Mouse (Mus musculus) midbrain, embryonic 16.5 days (tissue): ENCODE measurements at regions not wholly inside any gene's neighbourhood (a gene's known extent, or its start where the extent isn't known, plus 50 kb on each side); places are given as distances from the start of the nearest gene placed in this dataset.

Experiments used
- ATAC-seq: fragments of 200-750 bp; cut with Nextera tagmentation; 2 replicates; pipeline ENCODE4 v1.8.0; 2017; ENCODE audit warnings: moderate TSS enrichment
- H3K27ac ChIP-seq: fragments of 300-500 bp; sonication (generic); 2 replicates; pipeline ENCODE4 v1.5.1; 2014; ENCODE audit warnings: mild to moderate bottlenecking, low read length, mixed read lengths
- H3K27me3 ChIP-seq: fragments of 300-500 bp; sonication (generic); 2 replicates; pipeline ENCODE4 v1.6.1; 2014; ENCODE audit warnings: low read depth, low read length, mixed read lengths; ENCODE audit not compliant: control insufficient read depth, insufficient read depth
- H3K36me3 ChIP-seq: fragments of 300-500 bp; sonication (generic); 2 replicates; pipeline ENCODE4 v1.6.1; 2014; ENCODE audit warnings: mild to moderate bottlenecking, low read length, moderate library complexity, mixed read lengths; ENCODE audit not compliant: control insufficient read depth, insufficient read depth
- H3K4me1 ChIP-seq: fragments of 300-500 bp; sonication (generic); 2 replicates; pipeline ENCODE4 v1.6.1; 2014; ENCODE audit warnings: mild to moderate bottlenecking, low read length, mixed read lengths; ENCODE audit not compliant: control insufficient read depth, insufficient read depth
- H3K4me2 ChIP-seq: fragments of 300-500 bp; sonication (generic); 2 replicates; pipeline ENCODE4 v1.6.1; 2014; ENCODE audit warnings: mild to moderate bottlenecking, low read length, mixed read lengths
- H3K4me3 ChIP-seq: fragments of 300-500 bp; sonication (generic); 2 replicates; pipeline ENCODE4 v1.5.1; 2014; ENCODE audit warnings: low read depth, mild to moderate bottlenecking, low read length, moderate library complexity, mixed read lengths
- H3K9ac ChIP-seq: fragments of 300-500 bp; sonication (generic); 2 replicates; pipeline ENCODE4 v1.6.1; 2014; ENCODE audit warnings: low read depth, low read length, mixed read lengths
- H3K9me3 ChIP-seq: fragments of 300-500 bp; sonication (generic); replicated peaks from 2 replicates; pipeline ENCODE4 v1.6.1; 2014; ENCODE audit warnings: mild to moderate bottlenecking, low read length, mixed read lengths; ENCODE audit not compliant: control insufficient read depth, poor library complexity, severe bottlenecking
- WGBS: fragments of 180-500 bp; shearing (Covaris S2); extraction: QIAGEN DNeasy Blood & Tissue Kit; methylation state at CpG from one replicate; pipeline ENCODE4 v1.1.7; 2014; 5-methylcytosine and 5-hydroxymethylcytosine counted together

- ATAC-seq, result no peak
- Histone ChIP-seq H3K27me3 (no peaks in the 10 kb centered on the region), H3K9ac (no peak overlapping the region), H3K4me3 (no peak overlapping the region), H3K27ac (no peak overlapping the region), H3K9me3 (no peaks in the 10 kb centered on the region), H3K4me1 (peaks cover 5% of the 10 kb centered on the region), H3K36me3 (no peaks in the 10 kb centered on the region), H3K4me2 (no peak overlapping the region)
- WGBS, result 38% methylated on average over 5 of the region's 5 CpGs
These were observed 62.6 kb downstream of the Mcfd2 start for GRCm38 (mm10) chr17:87202958-87203720.

- Histone ChIP-seq H3K9ac (no peak overlapping the region), H3K27ac (no peak overlapping the region), H3K36me3 (no peaks in the 10 kb centered on the region), H3K27me3 (no peaks in the 10 kb centered on the region), H3K9me3 (no peaks in the 10 kb centered on the region), H3K4me2 (no peak overlapping the region), H3K4me3 (no peak overlapping the region), H3K4me1 (peaks cover 5% of the 10 kb centered on the region)
- no peak for ATAC-seq
- WGBS, result 35% methylated on average over 6 of the region's 6 CpGs
These were observed 63.2 kb downstream of the Mcfd2 start for GRCm38 (mm10) chr17:87202490-87202889.

- peaks cover 5% of the 10 kb centered on the region for H3K4me1 ChIP-seq
- H3K9ac ChIP-seq, result no peak overlapping the region
- H3K27ac ChIP-seq, result no peak overlapping the region
- ATAC-seq, result peak; percentile 75
- no peaks in the 10 kb centered on the region for H3K27me3 ChIP-seq
- H3K36me3 ChIP-seq, result no peaks in the 10 kb centered on the region
- no peaks in the 10 kb centered on the region for H3K9me3 ChIP-seq
- 71% methylated on average over 3 of the region's 3 CpGs for WGBS
- H3K4me3 ChIP-seq, result no peak overlapping the region
- no peak overlapping the region for H3K4me2 ChIP-seq
These were observed 65.0 kb downstream of the Mcfd2 start for GRCm38 (mm10) chr17:87200721-87201242.

- 97% methylated on average over 2 of the region's 2 CpGs for WGBS
These were observed 65.6 kb downstream of the Mcfd2 start for GRCm38 (mm10) chr17:87200134-87200533.

GRCm38 (mm10) chr17:87199134-87199533, 66.6 kb downstream of the Mcfd2 start:
- WGBS, result 82% methylated on average over 3 of the region's 3 CpGs
- Histone ChIP-seq H3K36me3 (no peaks in the 10 kb centered on the region), H3K27me3 (no peaks in the 10 kb centered on the region), H3K27ac (no peak overlapping the region), H3K9me3 (no peaks in the 10 kb centered on the region), H3K4me3 (no peak overlapping the region), H3K4me2 (no peak overlapping the region), H3K9ac (no peak overlapping the region), H3K4me1 (peaks cover 5% of the 10 kb centered on the region)
- no peak for ATAC-seq

More at GRCm38 (mm10) chr17:87200134-87200533, 65.6 kb downstream of the Mcfd2 start:
- Histone ChIP-seq H3K4me2 (no peak overlapping the region), H3K4me3 (no peak overlapping the region), H3K4me1 (peaks cover 5% of the 10 kb centered on the region), H3K9me3 (no peaks in the 10 kb centered on the region), H3K27ac (no peak overlapping the region), H3K27me3 (no peaks in the 10 kb centered on the region), H3K36me3 (no peaks in the 10 kb centered on the region), H3K9ac (no peak overlapping the region)
- ATAC-seq, result no peak

GRCm38 (mm10) chr17:87197434-87197833, 68.3 kb downstream of the Mcfd2 start:
- Histone ChIP-seq H3K27ac (no peak overlapping the region), H3K27me3 (no peaks in the 10 kb centered on the region), H3K9ac (no peak overlapping the region), H3K4me3 (no peak overlapping the region), H3K9me3 (no peaks in the 10 kb centered on the region), H3K4me1 (peaks cover 3% of the 10 kb centered on the region), H3K4me2 (no peak overlapping the region), H3K36me3 (no peaks in the 10 kb centered on the region)
- ATAC-seq, result no peak
- WGBS, result 96% methylated on average over 4 of the region's 4 CpGs

DNA sequence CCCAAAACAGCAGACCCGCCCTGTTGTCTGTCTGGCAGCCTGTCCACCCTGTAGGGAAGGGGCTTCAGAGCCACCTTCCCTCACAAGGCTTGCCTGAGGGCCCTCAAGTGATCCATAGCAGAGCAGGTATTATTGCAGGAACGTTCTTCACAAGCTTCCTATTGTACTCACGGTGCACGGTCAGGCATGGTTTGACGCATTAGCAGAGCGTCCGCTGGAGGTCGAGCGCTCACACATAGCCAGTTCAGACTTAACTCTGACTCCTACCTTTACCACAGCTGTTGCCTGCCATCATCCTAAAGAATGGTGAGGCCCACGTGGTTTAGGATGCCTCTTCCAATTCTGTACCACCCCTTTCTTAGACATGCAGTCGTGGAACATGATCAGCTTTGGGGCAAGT, 71.1 kb downstream of the Mcfd2 start:
- WGBS, result 55% methylated on average over 11 of the region's 11 CpGs
- no peak overlapping the region for H3K9ac ChIP-seq
- no peaks in the 10 kb centered on the region for H3K4me1 ChIP-seq
- H3K36me3 ChIP-seq, result no peaks in the 10 kb centered on the region
- H3K9me3 ChIP-seq, result no peaks in the 10 kb centered on the region
- H3K27ac ChIP-seq, result no peak overlapping the region
- no peak overlapping the region for H3K4me3 ChIP-seq
- H3K27me3 ChIP-seq, result no peaks in the 10 kb centered on the region
- H3K4me2 ChIP-seq, result no peak overlapping the region
- no peak for ATAC-seq

- Histone ChIP-seq H3K4me2 (no peak overlapping the region), H3K36me3 (no peaks in the 10 kb centered on the region), H3K9ac (no peak overlapping the region), H3K4me1 (no peaks in the 10 kb centered on the region), H3K4me3 (no peak overlapping the region), H3K27ac (no peak overlapping the region), H3K9me3 (no peaks in the 10 kb centered on the region), H3K27me3 (no peaks in the 10 kb centered on the region)
- no peak for ATAC-seq
- WGBS, result 13% methylated on average over 7 of the region's 7 CpGs
These were observed 72.3 kb downstream of the Mcfd2 start for GRCm38 (mm10) chr17:87193482-87193881.

- WGBS, result 66% methylated on average over 3 of the region's 3 CpGs
- H3K27me3 ChIP-seq, result no peaks in the 10 kb centered on the region
- H3K4me3 ChIP-seq, result no peak overlapping the region
- H3K4me2 ChIP-seq, result no peak overlapping the region
- H3K9ac ChIP-seq, result no peak overlapping the region
- no peaks in the 10 kb centered on the region for H3K36me3 ChIP-seq
- ATAC-seq, result no peak
- no peaks in the 10 kb centered on the region for H3K9me3 ChIP-seq
- H3K4me1 ChIP-seq, result no peaks in the 10 kb centered on the region; the same call in 1 of the 2 replicates
- H3K27ac ChIP-seq, result no peak overlapping the region
These were observed 76.1 kb downstream of the Mcfd2 start for GRCm38 (mm10) chr17:87189670-87190069.
